Mouse (Mus musculus): ENCODE results near the gene Ppp1cb.

The Ppp1cb gene

GRCm38 (mm10) chr5:32445287-32445921 is 13.2 kb upstream of the Ppp1cb start:
- no peak for DNase-seq

- no peak for DNase-seq
Measured at GRCm38 (mm10) chr5:32446394-32446793, 12.2 kb upstream of the Ppp1cb start.

- no peak for DNase-seq
Measured at GRCm38 (mm10) chr5:32446810-32447209, 11.8 kb upstream of the Ppp1cb start.

- DNase-seq, result no peak
Measured at GRCm38 (mm10) chr5:32459251-32459881, 723 bp downstream of the Ppp1cb start.

GRCm38 (mm10) chr5:32459882-32460751 is 1.5 kb downstream of the Ppp1cb start:
- peak; percentile 19 for DNase-seq

DNA sequence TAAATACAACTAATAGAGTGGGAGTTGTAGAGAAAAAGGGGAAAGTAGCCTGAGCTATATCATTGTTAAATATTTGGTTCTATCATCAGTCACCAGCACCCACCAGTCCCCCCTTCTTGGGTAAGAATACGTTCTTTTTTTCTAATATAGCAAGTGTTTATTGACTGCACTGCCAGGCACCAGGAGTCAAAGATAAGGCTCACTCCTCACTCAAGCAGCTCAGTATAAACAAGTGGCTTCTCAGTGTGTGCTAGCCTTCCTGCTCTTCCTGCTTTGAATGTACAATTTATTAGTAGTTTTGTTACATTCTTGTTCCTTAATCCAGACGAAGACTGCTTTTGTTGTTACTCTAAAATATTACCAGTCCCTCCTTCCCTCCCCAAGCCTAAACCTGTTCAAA is 2.3 kb downstream of the Ppp1cb start:
- DNase-seq, result no peak

GRCm38 (mm10) chr5:32472332-32473028 is 13.8 kb downstream of the Ppp1cb start:
- no peak for DNase-seq

GRCm38 (mm10) chr5:32473029-32473352 is 14.3 kb downstream of the Ppp1cb start:
- DNase-seq, result no peak

GRCm38 (mm10) chr5:32476501-32476900 is 17.9 kb downstream of the Ppp1cb start:
- no peak for DNase-seq

DNA sequence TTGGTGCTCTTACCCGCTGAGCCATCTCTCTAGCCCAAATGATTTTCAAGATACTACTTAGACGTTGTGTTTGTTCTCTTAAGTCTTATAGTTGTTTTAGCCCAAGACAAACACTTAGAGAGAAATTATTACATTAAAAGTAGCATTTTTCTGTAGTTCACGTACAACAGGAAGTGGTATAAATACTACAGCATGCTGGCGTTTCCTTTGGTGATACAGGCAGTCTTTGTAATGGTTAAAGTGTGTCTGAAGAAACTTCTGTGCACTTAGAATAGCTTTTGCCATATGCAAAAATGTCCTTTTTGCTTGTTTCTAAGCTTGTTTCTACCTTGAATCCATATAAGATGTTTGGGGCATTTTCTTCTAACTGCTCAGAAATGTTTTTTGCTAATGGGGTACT is 20.3 kb downstream of the Ppp1cb start:
- no peak for DNase-seq

- no peak for DNase-seq
Measured at GRCm38 (mm10) chr5:32485430-32485829, 26.8 kb downstream of the Ppp1cb start.

GRCm38 (mm10) chr5:32488044-32488443 is 29.4 kb downstream of the Ppp1cb start:
- no peak for DNase-seq

GRCm38 (mm10) chr5:32494084-32494700 is 35.5 kb downstream of the Ppp1cb start:
- peak; percentile 63 for DNase-seq

DNA sequence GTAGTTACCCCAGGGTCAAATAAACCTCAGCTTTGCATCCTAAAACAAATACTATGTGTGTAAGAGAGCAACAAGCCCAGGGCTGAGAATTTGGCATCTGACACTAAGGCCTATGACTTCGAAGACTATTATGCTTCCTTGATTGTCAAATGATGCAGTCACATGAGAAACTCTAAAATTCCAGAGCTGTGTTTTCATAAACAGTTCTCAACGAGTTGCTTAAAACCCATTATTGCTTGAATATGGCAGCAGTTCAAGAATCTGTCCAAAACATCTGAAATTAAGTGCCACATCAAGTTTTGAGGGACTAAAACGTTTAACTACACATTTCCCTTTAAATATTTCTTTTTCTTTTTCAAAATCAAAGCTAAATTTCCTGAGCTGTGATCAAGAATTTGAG is 50.1 kb downstream of the Ppp1cb start:
- DNase-seq, result no peak

- no peak for DNase-seq
Measured at GRCm38 (mm10) chr5:32520381-32520780, 61.7 kb downstream of the Ppp1cb start.

- DNase-seq, result no peak
Measured at GRCm38 (mm10) chr5:32549449-32549848, 90.8 kb downstream of the Ppp1cb start.

DNA sequence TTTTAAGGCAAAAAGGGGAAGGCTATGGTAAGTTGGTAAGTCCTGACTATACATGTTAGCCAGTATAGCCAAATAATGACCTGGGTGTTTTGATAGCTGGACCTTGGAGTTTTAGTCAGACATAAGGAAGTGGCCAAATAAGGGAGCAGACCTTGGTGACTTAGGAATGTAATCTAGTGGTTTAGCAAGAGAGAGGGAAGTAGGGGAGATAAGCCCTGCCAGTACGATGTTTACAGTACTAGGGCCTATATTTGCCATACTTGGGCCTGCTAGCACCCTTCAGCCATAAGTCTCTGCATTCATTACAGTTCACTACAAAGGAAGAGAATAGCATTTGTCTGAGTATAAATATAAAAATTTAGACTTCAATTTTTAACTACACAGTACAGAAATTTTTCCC is 106.1 kb downstream of the Ppp1cb start:
- DNase-seq, result no peak
